Mouse (Mus musculus): Measurements from ENCODE around the gene Prkar2b. TPM values are rescaled to one million over a fixed set of nuclear protein-coding genes. Genes with fewer than 3 reads are reported as not detected.

Prkar2b gene
- polyA plus RNA-seq, 1 experiment, result 70.8 TPM

DNA sequence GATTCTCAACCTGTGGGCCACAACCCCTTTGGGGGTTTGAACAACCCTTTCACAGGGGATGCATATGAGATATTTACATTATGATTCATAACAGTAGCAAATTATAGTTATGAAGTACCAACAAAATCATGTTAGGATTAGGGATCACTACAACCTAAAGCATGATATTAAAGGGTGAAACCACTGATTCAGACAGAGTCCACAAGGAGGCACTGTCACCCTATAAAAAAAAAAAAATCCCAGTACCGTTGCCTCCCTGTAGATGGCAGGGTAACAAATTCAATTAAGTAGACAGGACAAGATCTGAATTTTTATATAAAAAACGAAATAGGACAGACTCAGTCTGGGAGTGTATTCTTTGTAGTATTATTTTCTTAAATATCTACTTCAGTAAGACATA lies 93.6 kb downstream of the Prkar2b start:
- DNase-seq (ENCODE audit: low read depth), result no peak

DNA sequence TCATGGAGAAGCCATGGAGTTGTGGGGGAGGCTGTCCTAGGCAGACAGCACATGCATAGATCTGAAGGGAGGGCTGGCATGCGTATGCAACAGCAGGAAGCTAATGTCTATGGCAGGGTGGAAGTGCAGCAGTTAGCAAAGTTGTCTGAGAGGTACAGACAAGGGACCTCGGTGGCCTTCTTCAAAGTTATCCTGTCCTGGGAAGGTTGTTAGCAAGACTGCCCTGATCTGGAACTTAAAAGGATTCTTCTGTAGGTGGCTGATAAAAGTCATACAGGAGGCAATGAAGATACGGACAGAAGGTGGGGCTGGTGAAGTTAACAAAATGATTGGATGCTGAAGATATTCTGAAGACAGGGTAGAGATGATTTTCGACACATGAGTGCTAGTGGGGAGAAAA lies 94.7 kb downstream of the Prkar2b start:
- no peak for DNase-seq (ENCODE audit: low read depth)

DNA sequence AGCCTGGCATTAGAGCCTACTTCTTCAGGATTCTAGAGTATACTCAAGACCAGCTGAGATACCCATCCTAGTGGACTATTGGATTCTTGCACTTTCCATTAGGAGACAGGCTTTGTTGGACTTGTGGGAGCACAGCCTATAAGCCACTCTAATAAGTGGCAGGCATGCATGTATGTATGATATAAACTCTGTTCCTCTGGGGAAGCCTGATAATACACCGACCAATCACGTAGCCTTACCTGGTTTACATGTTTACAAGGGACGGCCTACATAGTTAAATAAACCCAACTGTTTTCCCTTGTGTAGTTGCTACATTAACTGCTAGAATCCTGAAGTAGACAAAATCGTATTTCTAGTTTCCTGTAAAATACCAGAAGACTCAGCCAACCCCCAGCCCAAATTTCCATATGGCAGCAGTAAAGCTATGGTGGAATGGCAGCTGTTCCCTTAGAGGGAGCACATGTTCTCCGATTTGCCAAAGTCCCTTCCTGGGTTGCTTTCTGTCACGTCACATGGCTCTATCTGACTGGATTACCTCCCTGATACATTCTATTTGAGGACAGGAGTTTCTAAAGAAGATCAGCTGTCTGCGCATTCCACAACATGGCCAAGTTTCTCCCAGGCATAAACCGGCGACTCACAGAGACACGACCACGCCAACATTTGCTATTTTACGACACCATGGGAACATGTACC lies 95.4 kb downstream of the Prkar2b start:
- no peak for DNase-seq (ENCODE audit: low read depth)

DNA sequence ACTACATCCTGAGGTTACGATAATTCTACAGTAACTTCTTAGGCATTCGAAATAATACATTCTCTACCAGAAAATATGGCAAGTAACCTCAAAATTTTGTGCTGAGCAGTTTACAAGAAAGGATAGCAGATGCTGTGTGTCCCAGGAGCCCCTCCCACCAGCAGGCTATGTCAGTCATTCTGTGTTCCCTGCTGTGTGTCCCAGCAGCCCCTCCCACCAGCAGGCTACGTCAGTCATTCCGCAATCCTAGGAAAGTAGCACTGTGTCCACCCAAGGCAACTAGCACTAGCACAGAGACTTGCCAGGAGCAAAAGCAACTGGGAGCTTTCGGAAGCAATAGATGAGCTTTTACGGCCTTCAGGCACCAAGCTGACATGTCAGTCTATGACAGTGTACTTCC lies 97.0 kb downstream of the Prkar2b start:
- no peak for DNase-seq (ENCODE audit: low read depth)

DNA sequence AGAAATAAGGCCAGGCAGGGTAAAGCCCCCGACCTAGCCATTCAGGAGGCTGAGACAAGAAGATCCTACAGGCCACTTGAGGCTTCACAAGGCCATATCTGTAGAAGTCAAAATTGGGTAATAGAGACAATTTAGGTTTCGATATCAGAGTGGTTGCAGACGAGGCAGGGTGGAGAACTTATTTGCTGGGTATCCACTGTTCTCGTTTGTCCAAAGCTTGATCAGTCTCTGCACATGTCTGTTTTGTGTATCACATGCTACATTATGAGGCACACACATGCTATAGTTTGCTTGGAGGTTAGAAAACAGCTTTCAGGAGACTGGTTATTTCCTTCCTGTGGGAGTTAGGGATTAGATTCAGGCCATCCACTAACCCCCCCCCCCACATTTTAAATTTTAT lies 105.3 kb downstream of the Prkar2b start:
- no peak for DNase-seq (ENCODE audit: low read depth)

DNA sequence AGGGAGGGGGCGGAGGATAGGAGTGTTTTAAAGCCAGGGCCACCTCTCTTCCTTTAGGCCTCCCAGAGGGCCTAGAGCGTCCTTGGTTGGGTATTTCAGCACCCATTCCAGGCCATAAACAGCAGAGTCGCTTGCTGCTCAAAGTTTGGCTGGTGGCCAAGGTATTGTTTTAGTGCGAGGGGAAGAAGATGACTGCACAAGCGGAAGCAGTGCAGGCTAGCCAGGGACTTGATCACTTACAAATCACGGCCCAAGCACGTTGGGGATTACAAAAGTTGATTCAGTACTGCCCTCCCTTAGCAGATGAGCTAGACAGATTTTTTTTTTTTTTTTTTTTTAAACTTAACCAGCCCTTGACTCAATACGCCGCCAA lies 110.5 kb downstream of the Prkar2b start:
- DNase-seq (ENCODE audit: low read depth), result no peak

DNA sequence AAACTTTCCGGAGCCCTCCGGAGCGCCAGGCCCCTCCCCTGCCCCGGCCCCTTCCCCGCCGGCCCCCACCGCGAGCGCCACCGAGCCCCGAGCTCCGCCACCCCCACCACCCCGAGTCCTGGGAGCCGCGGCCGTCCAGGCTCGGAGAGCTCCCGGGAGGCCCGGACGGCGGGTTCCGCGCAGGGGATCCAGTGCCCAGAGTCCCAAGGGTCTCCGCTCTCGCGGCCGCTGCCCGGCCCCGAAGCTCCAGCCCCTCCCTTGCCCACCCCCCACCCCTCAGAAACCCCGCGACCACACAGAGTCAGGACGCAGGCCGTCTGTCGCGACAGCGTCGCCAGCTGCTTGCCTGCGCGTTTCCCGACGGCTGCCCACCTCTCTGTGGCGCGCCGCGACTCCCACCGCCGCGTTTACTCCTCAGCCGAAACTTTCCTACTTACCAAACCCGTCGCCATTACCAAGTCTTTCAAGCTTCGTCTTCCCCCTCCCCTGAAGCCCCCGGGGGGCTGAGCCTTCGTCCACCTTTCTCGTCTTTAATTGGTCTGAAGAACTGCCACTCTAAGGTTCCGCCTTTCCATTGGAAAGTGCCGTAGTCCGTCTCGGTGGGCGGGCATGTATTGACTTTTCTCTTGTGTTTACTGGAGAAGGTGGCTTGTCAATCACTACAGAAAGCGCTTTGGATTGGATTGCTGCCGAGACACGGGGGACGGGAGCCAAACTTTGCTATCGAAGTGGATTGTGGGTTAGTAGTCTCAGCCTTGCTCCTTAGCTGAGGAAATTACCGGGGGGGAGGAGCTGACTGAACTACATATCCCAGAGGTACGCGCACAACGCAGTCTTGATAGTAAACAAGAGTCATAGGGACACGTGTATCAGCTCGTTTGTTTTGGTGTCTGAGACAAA lies 111.1 kb downstream of the Prkar2b start, which contains the start of gene Hbp1:
Hbp1 (minus strand) TSS at position 777 of the 900 bp plus-strand sequence.
- peak; percentile 100 for DNase-seq (ENCODE audit: low read depth)

DNA sequence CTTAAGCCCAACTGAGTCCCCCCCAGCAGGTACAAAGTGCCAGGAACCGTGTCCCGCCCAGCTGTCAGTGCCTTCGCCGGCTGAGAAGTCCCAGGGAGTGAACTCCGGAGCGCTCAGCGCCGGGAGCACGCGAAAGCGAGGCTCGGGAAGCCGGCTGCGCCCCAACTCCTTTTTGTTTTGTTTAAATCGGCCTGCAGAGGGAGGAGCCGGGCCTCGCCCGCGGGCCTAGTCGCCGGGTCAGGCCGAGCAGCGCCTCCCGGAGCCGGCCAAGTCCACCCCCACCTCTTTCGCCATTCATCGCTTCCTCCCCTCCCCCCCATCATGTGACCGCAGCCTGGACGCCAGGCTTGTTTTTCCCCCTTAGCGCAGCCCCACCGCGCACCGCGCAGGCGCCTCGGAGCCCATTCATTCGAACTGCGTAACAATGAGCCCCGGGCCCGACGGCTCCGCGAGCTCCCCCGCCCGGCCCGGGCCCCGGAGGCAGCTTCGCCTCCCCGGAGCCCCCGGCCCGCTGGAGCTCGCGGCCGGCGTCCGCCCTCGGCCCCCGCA lies 111.8 kb downstream of the Prkar2b start:
- peak; percentile 67 for DNase-seq (ENCODE audit: low read depth)

DNA sequence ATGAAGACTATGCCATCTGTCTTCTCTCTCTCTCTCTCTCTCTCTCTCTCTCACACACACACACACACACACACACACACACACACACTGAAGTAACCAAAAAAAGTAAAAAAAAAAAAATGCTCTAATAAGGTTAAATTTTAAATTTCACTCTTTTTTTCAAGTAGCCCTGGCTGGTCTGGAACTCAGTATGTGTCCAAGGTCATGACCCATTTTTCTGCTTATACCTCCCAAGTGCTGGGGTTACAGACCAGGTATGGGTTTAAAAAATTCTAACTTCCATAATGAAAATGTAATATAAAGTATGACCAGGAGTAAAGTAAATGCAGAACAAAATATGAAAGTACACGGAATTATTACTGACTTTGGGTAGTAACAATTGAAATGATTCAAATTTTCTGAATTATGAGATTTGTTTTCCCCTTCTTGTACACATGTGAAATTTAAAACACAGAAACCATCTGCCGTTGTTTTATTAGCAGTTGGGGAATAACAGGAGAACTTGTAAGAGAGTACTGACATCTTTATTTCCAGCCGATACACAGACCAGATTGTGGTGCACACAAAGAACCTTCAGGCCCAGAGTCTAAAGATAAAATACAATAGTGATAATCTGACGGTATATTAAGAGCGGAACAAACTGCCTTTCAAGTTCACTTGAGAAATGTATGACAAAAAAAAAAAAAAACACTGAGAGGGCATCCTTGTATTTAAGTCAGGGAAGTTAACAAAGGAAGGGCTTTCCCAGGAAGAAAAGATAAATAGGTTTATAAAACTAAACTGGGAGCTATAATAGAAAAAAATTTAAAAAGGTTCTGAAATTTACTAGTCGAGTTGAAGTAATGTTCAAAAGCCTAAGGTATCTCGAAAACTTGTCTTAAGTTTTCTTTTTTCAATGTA lies 112.7 kb downstream of the Prkar2b start:
- DNase-seq (ENCODE audit: low read depth), result no peak

DNA sequence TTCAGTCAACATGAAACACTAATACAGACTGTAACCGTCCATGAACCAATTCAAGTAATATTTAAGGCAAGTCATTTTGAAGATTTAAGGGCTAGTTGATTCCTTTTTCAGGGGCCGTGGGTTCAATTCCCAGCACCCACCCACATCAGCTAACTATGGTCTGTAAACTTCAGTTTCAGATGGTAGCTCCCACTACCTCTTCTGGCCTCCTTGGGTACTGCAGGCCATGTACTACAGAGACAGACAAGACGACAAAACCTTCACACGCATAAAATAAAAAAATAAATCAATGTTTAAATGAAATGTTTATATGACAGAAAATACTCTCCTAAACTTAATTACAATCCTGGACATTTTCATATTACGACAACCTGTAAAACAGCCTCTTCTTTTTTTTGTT lies 113.6 kb downstream of the Prkar2b start:
- DNase-seq (ENCODE audit: low read depth), result no peak

DNA sequence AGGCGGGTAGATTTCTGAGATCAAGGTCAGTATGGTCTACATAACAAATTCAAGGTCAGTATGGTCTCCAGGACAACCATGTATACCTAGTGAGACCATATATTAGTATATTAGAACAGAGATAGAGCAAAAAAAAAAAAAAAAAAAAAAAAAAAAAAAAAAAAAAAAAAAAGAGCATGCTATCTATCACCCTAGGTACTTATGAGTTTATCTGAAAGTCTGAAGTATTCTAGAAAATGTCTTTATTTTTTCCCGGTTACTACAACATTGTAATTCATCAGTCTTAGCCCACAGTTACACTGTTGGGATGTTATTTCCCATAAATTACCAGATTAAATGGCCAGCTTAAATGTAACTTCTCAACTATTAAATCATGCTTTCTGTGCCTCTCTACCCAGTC lies 116.7 kb downstream of the Prkar2b start:
- DNase-seq (ENCODE audit: low read depth), result no peak

DNA sequence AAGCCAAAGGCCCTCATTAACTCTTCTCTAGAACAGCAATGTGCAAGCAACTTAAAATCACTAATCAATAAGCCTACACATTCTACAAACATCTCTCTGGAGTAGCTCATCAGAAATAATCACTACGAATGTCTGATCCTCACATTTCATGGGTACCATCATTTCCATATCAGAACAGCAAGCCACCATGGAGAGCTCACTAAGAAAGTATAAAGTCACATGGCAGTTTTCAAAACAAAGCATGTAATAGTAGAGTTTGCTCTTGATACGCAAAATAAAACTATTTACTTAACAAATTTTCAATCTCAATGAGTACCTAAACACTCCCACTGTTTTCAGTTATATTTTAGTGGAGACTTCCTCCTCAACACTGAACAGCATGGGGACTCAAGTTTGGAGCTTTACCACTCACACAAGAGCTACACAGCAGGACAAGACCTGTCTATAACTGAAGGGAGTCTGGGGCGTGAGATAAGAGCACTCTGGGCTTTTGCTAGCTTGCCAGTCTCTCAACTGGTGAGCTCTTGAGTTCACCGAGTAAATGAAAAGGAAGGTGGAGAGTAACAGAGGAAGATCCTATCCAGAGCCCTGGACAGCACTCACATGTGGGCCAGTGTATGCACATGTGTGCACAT lies 118.0 kb downstream of the Prkar2b start:
- no peak for DNase-seq (ENCODE audit: low read depth)

DNA sequence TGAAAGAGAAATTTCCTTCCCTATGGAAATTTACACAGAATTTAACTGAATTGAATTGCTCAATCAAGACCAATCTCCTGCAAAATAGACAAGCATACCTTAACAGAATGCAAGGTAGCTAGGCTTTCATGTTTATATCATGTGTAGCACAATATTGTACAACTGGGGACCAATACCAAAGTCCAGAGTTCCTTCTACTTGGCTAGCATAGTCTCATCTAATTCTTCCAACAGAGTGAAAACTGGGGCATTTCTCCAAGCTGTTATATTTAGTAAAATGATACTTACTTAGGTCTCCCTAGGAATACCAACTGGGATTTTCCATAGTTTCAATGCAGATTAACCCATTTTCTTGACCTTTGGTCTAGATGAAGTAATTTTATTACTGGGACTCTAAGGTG lies 122.1 kb downstream of the Prkar2b start:
- no peak for DNase-seq (ENCODE audit: low read depth)

DNA sequence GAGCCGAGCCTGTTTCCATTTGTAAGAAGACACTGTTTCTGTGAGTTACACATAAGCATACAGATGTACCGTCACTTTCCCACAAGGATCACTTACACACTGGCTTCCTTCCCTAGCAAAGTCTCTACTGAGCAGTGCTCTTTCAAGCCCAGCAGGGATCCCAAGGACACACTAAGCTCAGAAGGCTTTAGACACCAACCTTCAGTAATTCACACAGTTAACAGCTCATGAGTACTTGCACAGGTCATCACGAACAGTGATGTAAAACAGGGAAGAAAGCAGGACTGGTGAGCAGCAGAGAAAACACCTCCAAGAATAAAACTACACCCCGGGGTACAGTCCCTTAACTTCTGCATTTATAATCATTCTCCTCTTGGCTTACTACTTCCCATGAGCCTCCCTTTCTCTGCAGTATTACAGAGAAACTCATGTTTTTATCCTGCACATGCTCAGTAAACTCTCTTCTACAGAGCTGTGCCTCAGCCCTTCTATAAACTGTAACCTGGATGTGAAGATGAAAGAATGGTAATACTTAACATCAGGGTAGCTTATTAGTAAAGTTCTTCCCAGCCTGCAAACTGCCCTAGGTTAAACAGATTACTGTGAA lies 122.6 kb downstream of the Prkar2b start:
- no peak for DNase-seq (ENCODE audit: low read depth)

DNA sequence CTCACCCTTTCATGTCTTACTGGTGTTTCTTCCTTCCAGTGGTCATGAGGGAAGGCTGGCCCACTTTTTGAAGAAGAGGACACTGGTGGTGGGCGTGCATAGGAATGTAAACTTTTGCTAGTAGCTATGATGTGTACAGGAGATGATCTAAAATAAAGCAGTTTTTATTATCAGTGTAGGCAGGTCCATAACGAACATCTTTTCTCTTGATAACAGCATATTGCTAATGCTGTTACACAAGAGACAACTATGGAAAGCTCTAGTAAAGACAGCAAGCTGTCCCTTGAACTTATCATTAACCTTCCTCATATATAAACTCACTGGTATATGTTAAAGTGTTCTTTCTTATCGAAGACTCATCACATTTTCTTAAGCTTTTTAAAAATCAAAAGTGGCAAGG lies 123.5 kb downstream of the Prkar2b start:
- DNase-seq (ENCODE audit: low read depth), result no peak

DNA sequence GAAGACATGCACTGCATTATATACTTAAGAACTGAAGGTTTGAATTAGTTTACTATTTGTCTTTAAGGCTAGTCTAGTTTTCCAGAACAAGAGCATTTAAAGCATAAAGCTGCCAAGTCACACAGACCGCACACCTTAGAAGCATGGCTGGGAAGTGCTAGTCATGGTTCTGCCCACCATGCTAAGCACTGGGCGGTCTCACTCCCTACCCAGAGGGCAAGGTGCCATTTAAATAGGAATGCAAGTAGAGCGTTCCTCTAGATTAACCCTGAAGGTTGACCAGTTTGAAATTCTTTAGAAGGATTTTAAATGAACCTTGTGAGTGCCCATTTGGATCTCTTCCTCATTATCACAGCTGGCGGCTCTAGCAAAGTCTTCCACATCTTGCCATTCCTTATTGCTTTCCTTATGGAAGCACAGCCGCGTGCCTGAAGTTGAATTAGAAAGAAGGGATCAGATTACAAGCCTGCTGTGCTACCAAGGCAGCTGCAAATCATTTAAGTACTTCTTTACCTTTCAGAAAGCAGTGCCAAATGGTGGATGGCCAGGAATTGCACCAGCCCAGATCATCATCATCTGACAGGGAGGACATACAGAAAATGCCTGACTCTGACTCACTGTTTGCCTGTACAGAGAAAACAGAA lies 124.3 kb downstream of the Prkar2b start:
- DNase-seq (ENCODE audit: low read depth), result no peak

DNA sequence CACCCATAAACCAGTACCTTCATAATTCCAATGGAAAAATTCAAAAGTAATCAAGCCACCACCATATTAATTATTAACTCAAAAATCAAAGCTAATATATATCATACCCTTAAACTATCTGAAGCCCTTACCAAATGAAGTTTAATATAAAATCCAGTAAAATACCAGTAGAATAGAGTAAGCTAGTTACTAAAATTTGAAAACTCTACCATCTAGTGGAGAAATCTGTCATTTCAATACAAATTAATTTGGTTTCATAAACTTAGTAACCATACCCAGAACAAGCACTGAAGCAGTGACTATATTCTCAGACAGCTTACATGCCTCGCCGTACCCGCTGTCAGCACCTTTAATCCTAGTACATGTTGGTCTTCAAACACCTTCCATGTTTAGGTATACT lies 129.3 kb downstream of the Prkar2b start:
- no peak for DNase-seq (ENCODE audit: low read depth)

DNA sequence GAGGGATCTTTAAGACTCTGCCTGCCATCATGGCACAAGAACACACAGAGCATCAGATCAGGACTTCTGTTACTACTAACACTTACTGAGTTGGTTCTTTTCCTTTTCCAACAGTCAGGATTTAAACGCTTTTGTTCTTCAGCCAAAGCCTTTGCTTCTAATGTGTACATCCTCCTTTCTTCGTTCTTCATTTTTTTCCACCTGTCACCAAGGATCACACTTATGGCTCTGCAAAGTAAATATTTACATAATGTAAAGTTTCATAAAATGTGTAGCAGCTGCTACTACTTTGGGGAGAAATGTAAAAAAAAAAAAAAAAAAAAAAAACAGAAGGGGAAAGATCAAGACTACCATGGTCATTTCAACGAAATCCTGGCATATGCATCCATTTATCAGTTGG lies 132.6 kb downstream of the Prkar2b start:
- no peak for DNase-seq (ENCODE audit: low read depth)

DNA sequence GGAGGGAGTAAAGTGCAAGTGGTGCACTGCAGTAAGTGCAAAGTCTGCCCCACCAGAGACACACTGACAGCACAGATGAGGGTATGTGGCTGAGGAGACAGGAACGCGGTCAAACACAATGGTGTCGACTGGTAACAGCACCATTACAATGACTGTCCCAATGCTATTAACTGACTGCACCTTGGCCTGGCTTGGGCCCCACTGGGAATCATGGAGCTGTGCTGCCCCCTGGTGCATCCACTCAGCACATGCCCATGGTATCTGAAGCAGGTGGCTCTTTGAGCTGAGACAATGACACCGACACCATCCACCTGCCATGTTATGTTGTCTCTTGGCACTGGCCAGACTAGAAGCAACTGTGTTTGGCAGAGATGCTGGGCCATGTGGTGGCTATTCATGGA lies 134.4 kb downstream of the Prkar2b start:
- no peak for DNase-seq (ENCODE audit: low read depth)

DNA sequence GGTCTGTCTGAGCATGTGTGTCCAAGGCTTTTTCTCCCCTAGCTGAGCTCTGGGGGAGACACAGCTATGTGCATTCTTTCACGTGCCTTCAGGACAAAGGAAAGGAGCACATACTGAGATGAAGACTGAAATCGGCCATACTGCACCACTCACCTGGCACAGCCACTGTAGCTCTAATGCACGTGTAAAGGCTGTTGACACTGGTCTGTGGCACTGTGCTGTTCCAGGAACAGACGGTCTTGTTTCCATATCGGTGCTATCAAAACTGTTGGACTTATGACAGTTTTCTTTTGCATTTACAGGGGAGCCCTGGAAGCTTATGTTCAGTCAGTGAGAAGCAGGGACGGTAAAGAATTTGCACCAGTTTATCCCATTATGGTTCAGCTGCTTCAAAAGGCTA lies 135.8 kb downstream of the Prkar2b start:
- no peak for DNase-seq (ENCODE audit: low read depth)
